In the genomic region with DNA sequence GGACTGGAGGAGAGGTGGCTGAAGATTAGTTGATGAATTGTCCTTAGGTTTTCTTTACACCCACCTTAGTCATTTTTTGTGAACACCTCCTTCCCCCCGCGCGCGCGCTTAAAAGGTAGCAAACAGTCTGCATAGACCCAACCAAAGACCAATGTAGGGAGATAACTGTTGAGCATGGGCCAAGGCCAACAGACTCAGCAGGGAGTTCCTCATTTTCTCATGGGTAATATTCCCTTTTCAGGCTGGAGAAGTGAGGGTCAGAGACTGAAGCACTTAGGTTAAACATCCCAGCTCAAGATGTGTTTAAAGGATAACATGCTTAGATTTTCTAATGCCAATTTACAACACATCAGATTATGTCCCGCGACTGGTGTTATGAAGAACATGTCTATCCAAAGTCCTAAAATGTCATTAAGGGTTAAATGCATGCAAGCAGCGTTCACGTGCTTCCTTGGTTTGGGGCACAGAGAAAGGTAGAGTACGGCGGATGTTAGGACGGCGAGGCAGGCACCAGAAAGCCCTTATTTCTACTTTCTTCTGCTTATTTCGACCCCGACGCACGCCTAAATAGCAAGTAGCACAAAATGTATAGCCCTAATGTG, we compare ENCODE assay signal across 8 mouse cellular contexts. TPM values are rescaled to one million over a fixed set of nuclear protein-coding genes. Genes with fewer than 3 reads are reported as not detected.
DNase-seq lines count a peak whose midpoint lies in the region; ATAC-seq and TF ChIP-seq lines count a peak whose summit lies in the region.

No protein-coding gene starts in this region.

- no peak for ATAC-seq in lung, embryonic 15.5 days (ENCODE audit: borderline replicate concordance, extremely low read depth, low FRiP score, low TSS enrichment)
- no peak for ATAC-seq in limb, embryonic 14.5 days (ENCODE audit: low FRiP score, low read depth)
- peak; percentile 17; the same call in 1 of the 2 replicates for ATAC-seq in neutrophil, adult 5-6 weeks (ENCODE audit: extremely low read depth, insufficient number of reproducible peaks, low FRiP score, poor library complexity, severe bottlenecking)
- no peak for ATAC-seq in cerebellum, adult (ENCODE audit: insufficient number of reproducible peaks, low FRiP score, low TSS enrichment)

- TF ChIP-seq CTCF in embryonic fibroblast, embryonic 13.5 days (IDR thresholded peaks at IDR 0.05; ENCODE audit: borderline replicate concordance, insufficient read depth, low read length) = no peak

- peak overlapping the region; percentile 44 for H3K4me3 ChIP-seq in lung, embryonic 15.5 days
- H3K4me3 ChIP-seq in embryonic fibroblast, embryonic 13.5 days (ENCODE audit: insufficient read depth, low read length) = peak overlapping the region; percentile 25
- H3K4me3 ChIP-seq in limb, embryonic 14.5 days (replicated peaks; ENCODE audit: low read length) = peak overlapping the region; percentile 48

- TF ChIP-seq POLR2A in embryonic fibroblast, embryonic 13.5 days (IDR thresholded peaks at IDR 0.05; ENCODE audit: low read depth, low read length) = no peak
- no peak; the same call in 1 of the 2 replicates for TF ChIP-seq POLR2A in limb, embryonic 14.5 days (IDR thresholded peaks at IDR 0.05; ENCODE audit: borderline replicate concordance, extremely low read depth, insufficient read depth, insufficient read length)

- peak overlapping the region; percentile 94 for H3K4me2 ChIP-seq in lung, embryonic 15.5 days
- peak overlapping the region; percentile 85 for H3K4me2 ChIP-seq in limb, embryonic 14.5 days (replicated peaks; ENCODE audit: low read depth, low read length, severe bottlenecking)

- H3K27me3 ChIP-seq in lung, embryonic 15.5 days = peaks cover 21% of the 10 kb centered on the region; the same call in 1 of the 2 replicates
- H3K27me3 ChIP-seq in limb, embryonic 14.5 days (ENCODE audit: control insufficient read depth, insufficient read depth, low read length) = no peaks in the 10 kb centered on the region

- H3K4me1 ChIP-seq in lung, embryonic 15.5 days = peaks cover 15% of the 10 kb centered on the region
- H3K4me1 ChIP-seq in embryonic fibroblast, embryonic 13.5 days (ENCODE audit: control insufficient read depth, insufficient read depth, low read length) = peaks cover 12% of the 10 kb centered on the region
- peaks cover 26% of the 10 kb centered on the region for H3K4me1 ChIP-seq in limb, embryonic 14.5 days (ENCODE audit: control insufficient read depth, insufficient read depth, low read length)

- no peak for DNase-seq in lung, adult 18-20 months
- DNase-seq in limb, embryonic 14.5 days (ENCODE audit: low spot score) = no peak
- no peak for DNase-seq in gastrocnemius, adult 8-10 months (ENCODE audit: low spot score in 2 of 2)
- no peak for DNase-seq in lung, postnatal 25 days (ENCODE audit: low spot score)

- WGBS in lung, embryonic 15.5 days = 32% methylated on average over 17 of the region's 17 CpGs
- 27% methylated on average over 17 of the region's 17 CpGs for WGBS in limb, embryonic 14.5 days

- H3K27ac ChIP-seq in lung, embryonic 15.5 days = no peak overlapping the region
- H3K27ac ChIP-seq in embryonic fibroblast, embryonic 13.5 days (ENCODE audit: insufficient read depth, low read length) = no peak overlapping the region
- peak overlapping the region; percentile 73 for H3K27ac ChIP-seq in limb, embryonic 14.5 days (replicated peaks; ENCODE audit: low read depth, low read length)

- no peaks in the 10 kb centered on the region for H3K36me3 ChIP-seq in lung, embryonic 15.5 days
- H3K36me3 ChIP-seq in limb, embryonic 14.5 days (ENCODE audit: control insufficient read depth, insufficient read depth, low read length) = no peaks in the 10 kb centered on the region

- peak overlapping the region; percentile 3; the same call in 1 of the 2 replicates for H3K9ac ChIP-seq in lung, embryonic 15.5 days
- H3K9ac ChIP-seq in limb, embryonic 14.5 days (ENCODE audit: low read depth, low read length, severe bottlenecking) = peak overlapping the region; percentile 57

- no peaks in the 10 kb centered on the region for H3K9me3 ChIP-seq in lung, embryonic 15.5 days
- no peaks in the 10 kb centered on the region for H3K9me3 ChIP-seq in limb, embryonic 14.5 days (ENCODE audit: control insufficient read depth, low read length)

RNA-seq across cellular contexts. Expression of gene Slc2a3, which starts 37.5 kb away (rescaled TPM):
- 7.4 and 8.1 TPM in 2 replicates for polyA plus RNA-seq in lung, embryonic 15.5 days (2015; fragmentation: Nextera tagmentation; extraction: Ambion mirVana)
- 4.9 and 6.1 TPM in 2 replicates for polyA plus RNA-seq in embryonic fibroblast, embryonic 13.5 days (2011; ENCODE audit: insufficient read length, low read depth, missing spikeins)
- polyA plus RNA-seq in limb, embryonic 14.5 days (2012; rRNA removed) = 46.5 and 48.2 TPM in 2 replicates
- polyA plus RNA-seq in limb, embryonic 14.5 days (2014; fragmentation: Nextera tagmentation; extraction: Ambion mirVana) = 71.6 and 78.8 TPM in 2 replicates
- 315 and 331 TPM in 2 replicates for total RNA-seq in neutrophil, adult 5-6 weeks (2017)
- total RNA-seq in gastrocnemius, adult 8-10 months (2022) = 10 to 100 TPM in 2 of 4 experiments, 1 to 10 TPM in 2; 3.6 to 12.3 (median 10.4) TPM

RNA-seq across cellular contexts. Expression of gene Foxj2, which starts 55.8 kb away (rescaled TPM):
- polyA plus RNA-seq in lung, embryonic 15.5 days (2015; fragmentation: Nextera tagmentation; extraction: Ambion mirVana) = 5.1 and 5.8 TPM in 2 replicates
- polyA plus RNA-seq in embryonic fibroblast, embryonic 13.5 days (2011; ENCODE audit: insufficient read length, low read depth, missing spikeins) = 19.8 and 23.7 TPM in 2 replicates
- 13.4 and 15.1 TPM in 2 replicates for polyA plus RNA-seq in limb, embryonic 14.5 days (2012; rRNA removed)
- 9.3 and 11.8 TPM in 2 replicates for polyA plus RNA-seq in limb, embryonic 14.5 days (2014; fragmentation: Nextera tagmentation; extraction: Ambion mirVana)
- total RNA-seq in neutrophil, adult 5-6 weeks (2017) = 32.8 and 38.8 TPM in 2 replicates
- total RNA-seq in gastrocnemius, adult 8-10 months (2022) = 10 to 100 TPM; 23.3 to 27.1 (median 26.4) TPM

RNA-seq across cellular contexts. Expression of gene Nanog, which starts 56.7 kb away (rescaled TPM):
- 0.33 and 0.40 TPM in 2 replicates for polyA plus RNA-seq in lung, embryonic 15.5 days (2015; fragmentation: Nextera tagmentation; extraction: Ambion mirVana)
- polyA plus RNA-seq in embryonic fibroblast, embryonic 13.5 days (2011; ENCODE audit: insufficient read length, low read depth, missing spikeins) = 0.93 and 1.1 TPM in 2 replicates
- polyA plus RNA-seq in limb, embryonic 14.5 days (2012; rRNA removed) = 0.40 and 0.47 TPM in 2 replicates
- 0.21 and 0.37 TPM in 2 replicates for polyA plus RNA-seq in limb, embryonic 14.5 days (2014; fragmentation: Nextera tagmentation; extraction: Ambion mirVana)
- total RNA-seq in neutrophil, adult 5-6 weeks (2017) = not detected in 2 replicates
- total RNA-seq in gastrocnemius, adult 8-10 months (2022) = not detected
